Mouse (Mus musculus) bone marrow, adult 2 months (tissue): ENCODE results near the gene Shld2.

Source experiments
- CTCF ChIP-seq: fragments of 200-500 bp; IDR thresholded peaks from 2 replicates; pipeline ENCODE4 v1.5.1; 2011; ENCODE audit warnings: low read length, control low read depth; ENCODE audit not compliant: control insufficient read depth, insufficient read depth
- POLR2A ChIP-seq: fragments of 200-500 bp; IDR thresholded peaks from 2 replicates; pipeline ENCODE4 v1.6.1; 2011; ENCODE audit warnings: low read depth, mild to moderate bottlenecking, control low read depth, low read length, borderline replicate concordance; ENCODE audit not compliant: control insufficient read depth

GRCm38 (mm10) chr14:34347084-34347483, 36.8 kb upstream of the Shld2 start:
- TF ChIP-seq CTCF (no peak), POLR2A (no peak)
